Mouse (Mus musculus) inflammation-experienced regulatory T-cells, adult 6 months (primary cell): ENCODE data around the gene Gm42878. TPM values are rescaled to one million over a fixed set of nuclear protein-coding genes. Genes with fewer than 3 reads are reported as not detected.
"Not testable (repeated sequence)": the region's sequence is repeated elsewhere in the genome, so short reads cannot be mapped to it uniquely, and the experiment has no call there.

ENCODE experiments used
- ATAC-seq: one replicate; pipeline ENCODE4 v1.8.0; 2017
- polyA plus RNA-seq, 3 experiments: library from polyadenylated mRNA; unstranded; fragments of 100-300 nt; shearing (Covaris generic); gene quantifications; one replicate each; pipeline ENCODE4 v1.2.1; 2017

The Gm42878 gene
- polyA plus RNA-seq, 3 experiments from 2014 or later: not detected

DNA sequence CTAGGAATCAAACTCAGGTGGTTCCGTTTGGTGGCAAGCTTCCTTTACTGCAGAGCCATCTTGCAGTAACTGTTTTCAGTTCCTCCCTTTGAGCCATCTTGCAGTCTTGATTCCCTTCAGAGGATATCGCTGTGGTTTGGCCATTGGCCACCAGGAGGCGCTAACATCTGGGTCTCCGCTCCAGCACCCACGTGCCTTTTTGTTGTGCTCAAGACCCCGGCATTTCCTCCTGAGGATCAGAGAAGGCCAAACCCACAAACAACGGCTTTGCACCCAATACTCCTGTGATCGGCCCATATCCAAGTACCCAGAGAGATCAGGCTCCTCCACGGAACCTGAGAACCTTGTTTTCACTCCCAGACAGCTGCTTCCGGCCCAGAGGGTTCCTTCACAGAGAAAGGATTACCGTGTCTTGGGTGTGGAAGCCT, 19.2 kb upstream of the Gm42878 start:
- ATAC-seq: peak; percentile 84

DNA sequence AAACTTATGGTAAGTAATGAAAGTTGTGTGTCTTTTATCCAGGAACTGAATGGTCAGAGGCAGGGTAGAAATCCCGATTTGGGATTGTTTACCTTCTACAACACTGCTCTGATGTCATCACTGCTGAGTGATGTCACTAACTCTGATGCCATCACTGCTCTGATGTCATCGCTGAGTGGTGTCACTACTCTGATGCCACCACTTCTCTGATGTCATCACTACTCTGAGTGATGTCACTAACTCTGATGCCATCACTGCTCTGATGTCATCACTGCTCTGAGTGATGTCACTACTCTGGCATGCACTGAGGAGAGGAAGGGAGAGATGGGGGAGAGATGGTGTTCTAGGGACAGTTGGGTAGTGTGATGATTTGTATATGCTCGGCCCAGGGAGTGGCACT, 17.2 kb upstream of the Gm42878 start:
- no peak for ATAC-seq

DNA sequence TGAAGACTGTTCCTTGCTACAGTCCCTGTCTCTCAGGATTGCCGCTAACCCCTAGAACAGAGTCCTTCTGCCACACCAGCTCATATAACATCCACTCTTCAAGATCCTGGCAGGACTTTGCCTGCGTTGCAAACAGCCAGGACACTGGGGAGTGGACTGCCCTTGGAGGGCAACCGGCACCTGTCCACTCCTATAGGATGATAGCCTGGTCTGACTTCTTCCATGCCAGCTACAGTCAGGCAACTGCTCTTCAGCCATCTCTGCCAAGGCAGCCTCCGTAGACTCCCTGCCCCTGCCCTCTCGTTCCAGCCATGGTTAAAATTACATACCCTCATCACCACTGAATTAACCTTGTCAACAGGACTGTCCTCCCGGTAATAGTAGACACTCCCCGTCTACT, 3.9 kb upstream of the Gm42878 start:
- no peak for ATAC-seq

DNA sequence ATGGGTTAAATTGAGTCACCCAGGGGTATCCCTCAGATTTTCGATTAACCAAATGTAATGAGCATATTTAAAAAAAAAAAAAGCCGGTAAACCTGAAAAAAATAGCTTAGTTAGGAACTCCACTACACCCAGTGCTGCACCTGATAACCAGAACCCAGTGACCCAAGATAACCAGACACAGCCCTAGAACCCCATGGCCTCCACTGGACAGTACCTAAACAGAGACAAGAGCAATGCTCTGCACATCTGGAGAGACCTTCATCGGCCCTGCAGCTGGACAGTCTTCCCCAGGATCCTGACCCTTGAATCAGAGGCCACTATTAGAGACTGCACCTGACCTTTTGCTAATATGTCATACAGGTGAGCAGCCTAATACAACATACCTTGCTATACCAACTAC, 1.8 kb upstream of the Gm42878 start:
- ATAC-seq: no peak

DNA sequence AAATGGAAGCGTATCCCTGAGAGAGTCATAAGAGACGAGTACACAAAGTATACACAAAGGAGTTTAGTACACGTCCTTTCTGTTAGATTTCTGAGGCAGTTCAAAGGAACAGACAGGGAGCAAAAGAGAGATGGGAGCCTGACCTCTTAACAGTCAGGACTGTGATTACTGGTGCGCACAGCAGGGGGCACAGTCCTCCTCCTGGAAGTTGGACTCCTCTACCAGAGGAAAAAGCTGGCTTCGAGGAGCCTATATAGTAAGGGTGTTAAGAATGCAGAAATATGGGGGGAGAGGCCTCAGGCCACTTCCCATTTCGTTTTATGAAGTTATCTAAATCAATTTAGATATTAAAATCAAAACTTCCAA, 1.2 kb upstream of the Gm42878 start:
- ATAC-seq: no peak

DNA sequence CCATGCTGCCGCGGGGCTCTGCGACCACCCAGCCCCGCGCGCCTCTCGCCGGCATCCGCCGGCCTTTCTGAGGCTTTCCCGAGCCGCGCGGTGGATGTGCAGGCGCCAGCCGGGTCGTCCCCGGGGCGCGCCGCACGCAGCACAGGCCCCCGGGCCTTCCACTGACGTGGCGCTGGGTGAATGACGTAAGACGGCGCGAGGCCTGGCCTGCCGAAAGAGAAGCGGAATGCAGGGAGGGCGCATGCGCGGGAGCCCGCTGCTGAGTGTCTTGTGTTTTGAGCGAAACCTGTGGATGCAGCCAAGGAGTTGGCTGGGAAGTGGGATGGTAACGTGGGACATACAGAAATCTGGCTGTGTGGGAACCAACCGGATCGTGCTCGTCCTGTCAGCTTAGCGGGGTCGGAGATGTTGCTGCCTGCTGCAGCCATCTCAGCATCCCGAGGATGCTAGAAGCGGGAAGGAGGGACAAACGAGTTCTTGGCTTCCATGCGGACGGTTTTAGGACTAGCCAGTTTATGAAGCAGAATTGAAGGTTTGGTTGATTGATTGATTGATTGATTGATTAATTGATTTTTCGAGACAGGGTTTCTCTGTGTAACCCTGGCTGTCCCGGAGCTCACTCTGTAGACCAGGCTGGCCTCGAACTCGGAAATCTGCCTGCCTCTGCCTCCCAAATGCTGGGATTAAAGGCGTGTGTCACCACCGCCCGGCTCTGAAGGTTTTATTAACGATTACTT, 679 bp upstream of the Gm42878 start, which contains the start of gene Mapkapk5:
Gene Mapkapk5 (minus strand): TSS at position 113 of the 737 bp plus-strand sequence.
- ATAC-seq: peak; percentile 78

DNA sequence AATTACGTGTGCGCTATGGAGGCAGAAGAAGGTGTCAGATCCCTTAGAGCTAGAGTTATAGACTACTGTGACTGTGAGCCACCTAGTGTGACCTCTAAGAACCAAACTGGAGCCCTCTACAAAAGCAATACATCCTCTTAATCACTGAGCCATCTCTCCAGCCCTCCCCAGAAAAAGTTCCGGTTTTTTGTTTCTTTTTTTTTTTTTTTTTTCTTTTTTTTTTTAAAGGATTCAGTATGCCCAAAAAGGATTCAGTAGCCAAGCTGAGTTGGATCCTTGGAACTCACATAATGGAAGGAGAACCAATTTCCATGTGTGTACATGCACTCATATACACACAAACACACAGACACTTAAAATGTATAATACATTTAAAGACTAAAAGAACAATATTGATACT, 1.9 kb downstream of the Gm42878 start:
- no peak for ATAC-seq

DNA sequence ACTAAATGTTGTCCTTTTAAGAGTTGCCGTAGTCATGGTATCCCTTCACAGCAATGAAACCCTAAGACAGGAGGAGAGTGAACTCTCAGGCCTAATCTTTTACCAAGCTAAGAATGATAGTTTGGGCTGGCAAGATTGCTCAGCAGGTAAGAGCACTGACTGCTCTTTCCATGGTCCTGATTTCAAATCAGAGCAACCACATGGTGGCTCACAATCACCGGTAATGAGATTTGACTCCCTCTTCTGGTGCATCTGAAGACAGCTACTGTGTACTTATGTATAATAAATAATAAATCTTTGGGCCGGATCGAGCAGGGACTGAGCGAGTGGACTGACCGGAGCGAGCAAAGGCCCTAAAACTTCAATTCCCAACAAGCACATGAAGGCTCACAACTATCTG, 4.0 kb downstream of the Gm42878 start:
- no peak for ATAC-seq

DNA sequence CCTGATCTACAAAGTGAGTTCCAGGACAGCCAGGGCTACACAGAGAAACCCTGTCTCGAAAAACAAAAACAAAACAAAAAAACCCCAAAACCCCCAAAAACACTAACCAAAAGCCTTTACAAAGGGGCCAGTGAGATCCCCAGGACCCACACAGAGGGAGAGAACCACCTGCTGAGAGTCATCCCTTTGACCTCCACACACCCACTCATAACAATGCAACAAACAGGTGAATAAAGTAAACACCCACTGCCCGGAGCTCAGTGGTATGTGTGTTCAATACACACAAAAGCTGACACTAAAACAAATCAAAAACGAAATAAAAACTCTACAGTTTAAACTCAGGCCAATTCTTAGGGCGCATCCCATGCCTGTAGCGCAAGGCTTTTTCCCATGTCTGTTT, 5.2 kb downstream of the Gm42878 start:
- no peak for ATAC-seq

DNA sequence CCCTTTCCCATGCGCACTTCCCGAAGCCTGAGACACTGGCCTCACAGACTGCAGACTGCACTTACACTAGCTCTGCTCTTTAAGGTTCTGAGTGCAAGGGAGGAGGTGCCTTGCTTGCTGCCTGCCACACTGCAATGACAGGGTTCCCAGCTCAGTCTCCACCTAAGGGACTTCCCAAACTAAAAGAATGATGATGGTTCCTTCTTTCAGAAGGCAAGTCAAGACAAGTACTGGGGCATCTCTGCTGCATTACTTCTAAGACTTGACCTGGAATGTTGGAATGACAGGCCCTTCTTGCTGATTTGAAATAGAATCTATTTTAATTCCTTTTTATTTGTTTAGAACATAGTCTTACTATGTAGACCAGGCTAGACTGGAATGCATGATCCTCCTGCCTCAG, 7.7 kb downstream of the Gm42878 start:
- ATAC-seq: no peak

DNA sequence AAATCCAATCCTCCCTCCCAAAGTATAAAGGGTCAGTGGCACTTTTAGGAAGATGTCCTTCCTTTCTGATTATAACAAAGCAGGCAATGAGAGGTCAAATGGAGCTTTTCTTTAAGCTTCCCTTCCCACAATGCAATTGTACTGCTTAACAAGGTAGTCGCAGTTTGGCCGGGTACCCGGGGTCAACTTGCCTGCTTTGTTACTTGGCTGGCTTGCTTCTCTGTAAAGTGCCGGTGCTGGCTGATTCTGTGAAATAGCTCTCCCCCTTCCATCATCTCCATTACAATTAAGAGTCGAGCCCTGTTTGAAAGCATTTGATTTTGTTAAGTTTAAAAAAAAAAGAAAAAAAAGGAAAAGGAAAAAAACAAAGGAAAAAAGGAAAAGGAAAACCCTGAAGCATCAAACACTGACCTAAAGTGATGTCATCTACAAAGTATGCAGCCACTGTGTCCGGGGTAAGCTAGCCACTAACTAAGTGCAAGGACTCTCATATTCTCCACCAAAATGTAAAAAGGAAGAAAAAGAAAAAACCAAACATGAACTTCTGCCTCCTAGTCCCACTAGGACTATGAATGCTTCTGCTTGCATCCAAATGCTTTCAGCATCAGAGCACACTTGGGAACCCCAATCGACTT, 8.2 kb downstream of the Gm42878 start:
- no peak for ATAC-seq

DNA sequence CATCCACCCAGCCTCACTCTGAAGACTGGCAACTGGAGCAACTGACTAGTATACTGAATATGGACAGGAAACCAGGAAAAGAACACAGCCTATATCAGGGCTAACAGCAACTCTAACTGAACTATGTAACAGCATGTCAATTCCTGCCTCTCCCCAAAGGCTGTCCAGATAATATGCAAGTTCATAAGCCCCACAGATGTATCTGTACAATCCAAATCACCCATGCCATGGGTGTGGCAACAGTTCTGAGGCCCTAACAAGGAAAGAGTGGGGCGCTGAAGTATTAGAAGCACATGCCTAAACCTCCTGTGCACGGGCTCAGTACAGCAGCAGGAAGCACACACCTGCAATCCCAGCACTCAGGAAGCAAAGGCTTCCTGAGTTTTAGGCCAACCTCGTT, 10.2 kb downstream of the Gm42878 start:
- no peak for ATAC-seq

DNA sequence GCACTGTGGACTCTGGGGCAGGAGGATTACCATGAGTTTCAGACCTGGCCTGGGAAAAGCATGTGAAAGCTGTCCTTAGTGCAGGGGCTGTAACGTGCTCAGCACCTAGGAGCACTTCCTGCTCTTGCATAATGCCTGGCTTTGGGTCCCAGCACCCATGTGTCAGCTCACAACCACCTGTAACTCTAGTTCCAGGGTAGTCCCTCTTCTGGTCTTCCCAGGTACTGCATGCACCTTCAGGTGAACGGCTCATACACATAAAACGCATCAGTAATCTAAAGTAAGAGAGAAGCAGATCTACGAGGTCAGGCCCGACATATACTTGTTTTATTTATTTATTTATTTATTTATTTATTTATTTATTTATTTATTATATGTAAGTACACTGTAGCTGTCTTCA, 10.8 kb downstream of the Gm42878 start:
- ATAC-seq: no peak

DNA sequence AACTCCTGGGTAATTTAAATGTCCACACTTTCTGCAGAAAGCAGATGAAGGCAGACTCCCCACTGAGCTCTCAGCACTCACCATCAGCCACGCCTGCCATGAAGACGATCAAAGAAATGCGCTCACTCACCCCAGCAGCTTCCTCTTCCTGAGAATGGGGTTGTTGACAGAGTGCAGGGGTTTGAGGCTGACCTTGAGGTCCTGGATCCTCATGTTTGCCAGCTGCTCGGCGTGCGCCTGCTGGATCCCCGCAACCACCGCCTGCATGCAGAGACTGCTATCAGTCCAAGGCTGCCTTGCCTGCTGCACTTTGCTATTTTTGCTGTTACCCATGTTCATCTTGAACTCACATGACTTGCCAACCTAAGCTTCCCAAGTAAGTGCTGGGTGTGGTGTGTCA, 18.3 kb downstream of the Gm42878 start:
- no peak for ATAC-seq

DNA sequence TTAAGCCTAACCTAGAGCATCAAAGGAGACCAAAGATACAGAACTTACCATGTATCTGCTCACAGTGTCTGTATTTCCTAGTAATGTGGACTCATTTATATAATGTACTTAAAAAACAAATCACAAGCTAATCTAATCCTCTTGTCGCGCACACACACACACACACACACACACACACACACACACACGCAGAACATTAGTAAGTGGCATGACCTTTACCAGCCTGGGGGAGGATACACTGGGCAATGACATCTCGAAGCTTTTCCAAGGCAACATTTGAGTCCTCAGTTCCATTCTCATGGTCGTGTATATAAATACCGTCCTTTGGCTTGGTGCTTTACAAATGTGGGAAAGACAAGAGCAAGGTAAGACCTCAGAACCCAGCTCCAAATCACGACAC, 18.8 kb downstream of the Gm42878 start:
- no peak for ATAC-seq

DNA sequence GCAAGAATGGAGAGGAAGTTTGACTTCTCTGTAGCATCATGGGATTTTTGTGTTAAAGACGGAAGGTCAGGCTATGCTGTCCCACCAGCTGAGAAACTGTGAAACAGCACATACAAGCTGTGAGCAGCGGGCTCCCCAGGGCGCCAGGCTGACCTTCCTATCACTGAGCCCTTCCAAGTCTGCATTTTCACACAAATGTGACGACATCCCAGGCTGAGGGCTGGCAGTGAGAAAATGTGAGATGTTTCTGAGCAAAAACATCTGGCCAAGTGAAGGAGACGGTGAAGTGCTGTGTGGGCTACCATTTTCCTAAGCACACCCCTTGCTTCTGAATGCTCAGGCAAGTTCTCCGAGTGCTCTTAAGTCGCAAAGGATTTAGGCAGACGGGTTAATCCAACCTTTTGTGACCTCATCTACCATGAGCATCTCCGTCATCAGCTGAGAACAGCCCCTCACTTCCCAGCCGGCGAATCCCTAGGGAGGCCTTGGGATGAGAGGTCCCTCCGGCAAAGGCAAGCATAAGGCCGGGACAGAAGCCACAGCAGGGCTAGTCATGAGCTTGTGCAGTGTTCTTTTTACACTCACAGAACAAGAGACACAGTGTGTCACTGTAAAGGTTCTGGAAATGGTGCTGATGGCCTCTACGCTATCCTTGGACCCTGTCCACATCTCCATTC, 19.4 kb downstream of the Gm42878 start:
- ATAC-seq: no peak

DNA sequence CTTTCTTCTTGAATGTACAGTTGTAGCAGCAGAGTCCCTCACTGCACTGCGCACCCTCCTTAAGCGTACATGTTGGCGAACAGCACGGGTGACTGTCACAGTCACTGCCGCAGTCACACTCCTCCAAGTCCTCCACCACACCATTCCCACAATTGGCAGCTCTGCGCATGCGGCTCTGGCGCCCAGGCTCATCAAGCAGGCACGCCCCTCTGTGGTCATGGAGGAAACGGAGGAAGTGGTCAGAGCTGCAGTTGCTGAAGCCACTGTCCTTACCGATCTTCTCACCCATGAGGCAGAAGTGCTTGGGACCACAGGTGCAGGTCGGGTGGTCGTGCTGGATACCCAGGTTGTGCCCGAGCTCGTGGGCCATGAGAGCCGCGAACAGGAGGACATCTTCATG, 25.5 kb downstream of the Gm42878 start:
- ATAC-seq: not testable (repeated sequence)

DNA sequence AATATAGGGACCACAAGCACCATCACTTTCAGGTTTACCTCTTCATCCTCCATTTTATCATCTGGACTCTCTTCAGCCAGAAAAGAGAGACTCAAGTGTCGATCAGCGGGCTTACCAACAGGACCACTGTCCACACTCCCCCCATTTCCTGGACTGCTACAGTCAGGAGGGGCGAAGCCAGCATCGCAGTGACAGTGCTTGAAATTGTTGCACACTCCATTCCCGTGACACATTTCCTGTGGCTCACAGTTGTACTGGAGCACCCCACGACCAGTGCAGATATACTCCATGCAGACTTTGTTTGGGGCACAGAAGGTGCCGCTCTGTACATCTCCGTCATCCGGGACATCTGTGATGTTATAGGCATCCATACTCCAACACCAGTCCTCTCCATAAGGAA, 26.3 kb downstream of the Gm42878 start:
- no peak for ATAC-seq

DNA sequence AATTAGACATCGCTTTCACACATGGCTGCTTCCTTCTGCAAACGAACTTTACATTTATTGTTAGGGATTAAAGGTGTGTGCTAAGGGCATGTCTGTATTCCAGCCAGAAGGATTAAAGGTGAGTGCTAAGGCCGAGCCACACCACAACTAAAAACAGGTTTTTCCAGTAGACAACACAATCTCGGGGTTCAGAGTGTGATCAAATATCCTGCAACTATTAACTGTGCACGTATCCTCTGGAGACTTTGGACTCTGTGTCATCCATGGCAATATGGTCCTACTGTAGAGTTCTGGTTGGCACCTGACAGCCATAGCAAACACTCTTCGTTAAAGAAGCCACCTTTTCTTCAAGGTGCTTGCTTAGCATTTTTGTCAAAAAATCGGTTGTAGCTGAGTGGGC, 35.3 kb downstream of the Gm42878 start:
- no peak for ATAC-seq

DNA sequence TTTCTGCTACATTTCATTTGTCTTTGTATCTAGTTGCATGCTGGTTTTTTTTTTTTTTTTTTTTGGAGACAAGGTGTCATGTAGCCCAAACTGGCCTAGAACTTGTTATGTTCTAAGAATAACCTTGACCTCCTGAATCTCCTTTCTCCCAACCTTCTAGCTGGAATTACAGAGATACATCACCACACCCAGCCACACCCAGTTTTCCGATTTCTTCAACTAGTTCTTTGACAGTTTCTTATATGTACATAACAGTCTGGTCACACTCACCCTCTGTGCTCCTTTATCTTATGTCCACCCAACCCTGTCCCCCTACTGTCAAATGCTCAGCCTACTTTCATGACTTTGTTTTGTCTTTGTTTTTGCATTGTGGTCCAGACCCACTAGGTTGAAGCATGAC, 38.4 kb downstream of the Gm42878 start:
- no peak for ATAC-seq

DNA sequence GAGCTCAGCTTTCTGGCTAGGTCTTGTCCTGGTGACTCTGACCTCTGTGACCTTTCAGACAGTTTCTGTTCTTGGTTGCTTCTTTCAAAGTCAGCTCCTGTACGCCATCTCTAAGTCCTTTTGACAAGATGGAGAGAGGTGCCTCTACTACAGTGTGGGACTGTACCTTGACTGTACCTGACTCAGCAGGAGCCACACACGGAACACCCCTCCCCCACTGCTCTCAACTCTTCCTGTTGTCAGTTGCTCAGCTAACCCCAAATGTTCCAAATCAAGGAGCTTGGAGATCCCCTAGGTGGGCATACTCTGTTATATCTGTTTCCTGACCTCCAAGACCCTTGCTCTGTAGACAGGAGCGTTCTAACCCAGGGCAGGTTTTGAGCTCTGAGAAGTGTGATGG, 42.1 kb downstream of the Gm42878 start, which contains the start of gene Adam1b:
Gene Adam1b (minus strand): TSS at position 205 of the 400 bp plus-strand sequence.
- ATAC-seq: no peak

DNA sequence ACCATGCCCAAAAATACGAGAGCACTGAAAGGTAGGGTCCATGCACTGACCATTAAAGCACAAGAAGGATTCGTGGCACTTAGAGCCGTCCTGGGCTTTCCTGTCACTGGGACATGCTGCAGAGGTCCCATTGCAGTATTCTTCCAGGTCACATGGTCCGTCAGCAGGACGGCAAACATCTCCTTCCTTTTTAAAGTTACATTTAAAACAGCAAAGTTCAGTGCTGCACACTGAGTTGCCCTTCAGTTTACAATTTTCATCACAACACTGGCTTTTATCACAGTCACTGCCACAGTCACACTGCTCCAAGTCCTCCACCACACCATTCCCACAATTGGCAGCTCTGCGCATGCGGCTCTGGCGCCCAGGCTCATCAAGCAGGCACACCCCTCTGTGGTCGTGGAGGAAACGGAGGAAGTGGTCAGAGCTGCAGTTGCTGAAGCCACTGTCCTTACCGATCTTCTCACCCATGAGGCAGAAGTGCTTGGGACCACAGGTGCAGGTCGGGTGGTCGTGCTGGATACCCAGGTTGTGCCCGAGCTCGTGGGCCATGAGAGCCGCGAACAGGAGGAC, 43.8 kb downstream of the Gm42878 start:
- ATAC-seq: not testable (repeated sequence)

DNA sequence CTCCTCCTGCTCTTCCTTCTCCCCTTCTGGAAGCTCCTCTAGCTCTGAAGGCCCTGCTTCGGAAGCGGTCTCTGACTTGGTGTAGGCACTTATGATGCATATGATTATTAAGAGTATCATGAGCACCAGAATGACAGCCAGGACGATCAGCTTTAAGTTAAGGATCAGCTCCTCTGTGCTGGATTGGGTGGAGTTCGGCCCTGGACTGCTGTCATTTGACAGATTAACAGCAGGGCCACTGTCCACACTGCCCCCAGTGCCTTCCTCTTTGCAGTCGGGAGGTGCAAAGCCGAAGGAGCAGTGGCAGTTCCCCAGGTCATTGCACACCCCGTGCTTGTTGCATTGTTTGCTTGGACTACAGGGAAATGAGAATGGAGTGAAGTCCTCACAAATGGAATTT, 44.6 kb downstream of the Gm42878 start:
- ATAC-seq: no peak

DNA sequence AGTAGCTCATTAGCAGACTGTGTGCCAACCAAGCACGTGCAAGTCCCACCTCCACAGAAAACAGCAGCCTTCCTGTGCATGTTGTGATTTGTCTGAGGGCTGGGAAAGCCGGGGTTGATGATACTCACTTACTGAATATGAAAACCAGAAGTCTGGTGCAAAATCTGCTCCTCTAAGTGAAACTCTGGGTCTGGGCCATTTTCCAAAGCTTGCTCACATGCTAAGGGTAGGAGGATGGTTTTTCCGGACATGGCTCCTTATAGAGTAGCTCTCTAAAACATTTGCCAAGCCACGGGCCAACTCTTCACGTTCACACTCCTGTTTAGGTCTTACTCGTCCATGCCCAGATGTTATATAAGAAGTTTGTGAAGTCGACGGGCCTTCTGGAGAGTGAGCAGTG, 52.0 kb downstream of the Gm42878 start:
- ATAC-seq: no peak
